11 mouse cellular contexts compared by ENCODE assay signal in the genomic region with DNA sequence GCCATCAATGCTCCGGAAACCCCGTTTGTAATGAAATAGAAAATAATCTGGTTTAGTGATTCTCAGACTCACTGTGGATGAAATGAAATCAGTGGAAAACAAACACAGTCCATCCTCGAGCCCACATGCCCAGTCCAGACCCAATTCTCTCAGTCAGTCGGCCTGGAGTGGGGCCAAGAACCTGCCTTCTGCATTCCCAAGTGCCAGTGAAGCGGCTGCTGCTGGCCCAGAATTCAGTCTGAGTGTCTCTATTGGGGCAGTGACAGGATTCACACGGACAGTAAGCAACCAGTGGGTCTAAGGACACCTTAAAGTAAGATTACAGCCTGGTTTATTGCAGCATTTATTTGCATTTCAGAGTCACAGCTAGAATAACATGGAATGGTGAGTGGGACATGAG. TPM values are rescaled to one million over a fixed set of nuclear protein-coding genes. Genes with fewer than 3 reads are reported as not detected.
DNase-seq lines count a peak whose midpoint lies in the region; ATAC-seq and TF ChIP-seq lines count a peak whose summit lies in the region.
"Had no signal": no experiment of that assay in that cellular context is flagged by ENCODE, and none has a peak within 500 bp of the region (broad histone marks: within the 10 kb centered on the region; RNA-seq: fewer than 3 reads in every experiment).

No protein-coding gene starts in this region.

- no peaks in the 10 kb centered on the region for H3K4me1 ChIP-seq in hindbrain, postnatal 0 days (ENCODE audit: insufficient read depth, low read length)
- H3K4me1 ChIP-seq in hindbrain, embryonic 13.5 days (replicated peaks): peaks cover 6% of the 10 kb centered on the region; the same call in 1 of the 2 replicates

- 45% methylated on average over 6 of the region's 6 CpGs for WGBS in hindbrain, postnatal 0 days
- 74% methylated on average over 6 of the region's 6 CpGs for WGBS in hindbrain, embryonic 13.5 days

- H3K27ac ChIP-seq in hindbrain, postnatal 0 days: no peak overlapping the region
- no peak overlapping the region for H3K27ac ChIP-seq in hindbrain, embryonic 13.5 days
- H3K27ac ChIP-seq: heart, embryonic 13.5 days; kidney, postnatal 0 days had no signal

- TF ChIP-seq CTCF in hindbrain, postnatal 0 days (IDR thresholded peaks at IDR 0.05; ENCODE audit: low read depth): no peak

- H3K4me3 ChIP-seq in hindbrain, postnatal 0 days (ENCODE audit: low read length): no peak overlapping the region
- H3K4me3 ChIP-seq in hindbrain, embryonic 13.5 days: no peak overlapping the region
- H3K4me3 ChIP-seq: heart, embryonic 13.5 days had no signal

- ATAC-seq in hindbrain, postnatal 0 days: 0 out of 2 replicates have a peak, but pooled peaks have one; percentile 38
- no peak for ATAC-seq in hindbrain, embryonic 13.5 days (ENCODE audit: low FRiP score)
- ATAC-seq in monocyte, adult 5-6 weeks (replicated peaks; ENCODE audit: insufficient number of reproducible peaks, low FRiP score, low TSS enrichment, poor library complexity, severe bottlenecking): no peak
- ATAC-seq: liver, postnatal 0 days had no signal

- DNase-seq in adrenal gland, postnatal 10 days: peak; percentile 63
- no peak for DNase-seq in adrenal gland, postnatal 4 days (ENCODE audit: low spot score in 2 of 2)
- DNase-seq in hindbrain, postnatal 0 days (ENCODE audit: low spot score): peak; percentile 69
- DNase-seq in right cerebral cortex, postnatal 4 days: peak; percentile 67
- no peak for DNase-seq in right cerebral cortex, postnatal 25 days
- peak; percentile 82 to 89 for DNase-seq in kidney, postnatal 25 days
- DNase-seq: liver, postnatal 0 days had no signal

- no peaks in the 10 kb centered on the region for H3K9me3 ChIP-seq in hindbrain, postnatal 0 days (ENCODE audit: low read length)
- no peaks in the 10 kb centered on the region for H3K9me3 ChIP-seq in hindbrain, embryonic 13.5 days
- H3K9me3 ChIP-seq: heart, embryonic 13.5 days had no signal

- H3K36me3 ChIP-seq in hindbrain, postnatal 0 days (ENCODE audit: insufficient read depth, low read length): no peaks in the 10 kb centered on the region
- no peaks in the 10 kb centered on the region for H3K36me3 ChIP-seq in hindbrain, embryonic 13.5 days
- H3K36me3 ChIP-seq: heart, embryonic 13.5 days had no signal

- H3K9ac ChIP-seq in hindbrain, postnatal 0 days (replicated peaks; ENCODE audit: low read length): no peak overlapping the region
- H3K9ac ChIP-seq in hindbrain, embryonic 13.5 days: no peak overlapping the region
- H3K9ac ChIP-seq: heart, embryonic 13.5 days; liver, postnatal 0 days had no signal

- no peaks in the 10 kb centered on the region for H3K27me3 ChIP-seq in hindbrain, postnatal 0 days (ENCODE audit: insufficient read depth, low read length)
- H3K27me3 ChIP-seq in hindbrain, embryonic 13.5 days: no peaks in the 10 kb centered on the region
- H3K27me3 ChIP-seq: heart, embryonic 13.5 days had no signal

- no peak overlapping the region for H3K4me2 ChIP-seq in hindbrain, postnatal 0 days (ENCODE audit: low read depth, low read length)
- no peak overlapping the region for H3K4me2 ChIP-seq in hindbrain, embryonic 13.5 days
- H3K4me2 ChIP-seq: heart, embryonic 13.5 days had no signal

RNA-seq across cellular contexts. Expression of a gene that starts 10.2 kb away (rescaled TPM):
- 1 to 10 TPM; 1.7 to 1.8 TPM for total RNA-seq in adrenal gland, postnatal 10 days (2021)
- 1 to 10 TPM; 1.9 to 2.8 TPM for total RNA-seq in adrenal gland, postnatal 4 days (2021)
- 5.7 and 10.3 TPM in 2 replicates for total RNA-seq in hindbrain, postnatal 0 days (2014; rRNA removed)
- polyA plus RNA-seq in hindbrain, postnatal 0 days (2015; fragmentation: Nextera tagmentation; extraction: Ambion mirVana): 0.81 and 1.0 TPM in 2 replicates
- 0.41 and 0.49 TPM in 2 replicates for polyA plus RNA-seq in hindbrain, embryonic 13.5 days (2015; fragmentation: Nextera tagmentation; extraction: Ambion mirVana)
- total RNA-seq in monocyte, adult 5-6 weeks (2017): not detected in 3 replicates
- polyA plus RNA-seq: liver, postnatal 0 days had no signal

RNA-seq across cellular contexts. Expression of a gene that starts 55.2 kb away (rescaled TPM):
- total RNA-seq in adrenal gland, postnatal 10 days (2021): 10 to 100 TPM; 42.0 to 43.7 TPM
- total RNA-seq in adrenal gland, postnatal 4 days (2021): 10 to 100 TPM; 45.0 to 53.9 TPM
- total RNA-seq in hindbrain, postnatal 0 days (2014; rRNA removed): 88.7 and 89.7 TPM in 2 replicates
- 62.6 and 67.4 TPM in 2 replicates for polyA plus RNA-seq in hindbrain, postnatal 0 days (2015; fragmentation: Nextera tagmentation; extraction: Ambion mirVana)
- polyA plus RNA-seq in hindbrain, embryonic 13.5 days (2015; fragmentation: Nextera tagmentation; extraction: Ambion mirVana): 18.3 and 25.0 TPM in 2 replicates
- 9.3 to 12.1 TPM (median 10.6 TPM) in 3 replicates for total RNA-seq in monocyte, adult 5-6 weeks (2017)

Comparison
In these comparisons a context has a peak if more than half of its experiments do, and no peak if none do; other contexts are left out.
1. DNase-seq: peak in adrenal gland, postnatal 10 days (single experiment), hindbrain, postnatal 0 days (single experiment), right cerebral cortex, postnatal 4 days (single experiment) and kidney, postnatal 25 days (2 of 2); none in adrenal gland, postnatal 4 days (0 of 2) and right cerebral cortex, postnatal 25 days (single experiment).